Mouse (Mus musculus) layer of hippocampus, adult 2 months (tissue): ENCODE results near the gene Ecm2. TPM values are rescaled to one million over a fixed set of nuclear protein-coding genes. Genes with fewer than 3 reads are reported as not detected.
A peak's percentile ranks its signal among the peaks of the same experiment; 100 is the strongest.

Experiments used
- DNase-seq, 2 experiments: peaks; one replicate each; pipeline ENCODE4 v3.0.0; 2022; ENCODE audit warnings: low spot score in 2 of 2
- H3K27ac ChIP-seq: fragments of 200-600 bp; 2 replicates; pipeline ENCODE4 v1.8.1; 2022
- H3K4me3 ChIP-seq: fragments of 200-600 bp; 2 replicates; pipeline ENCODE4 v1.8.1; 2022; ENCODE audit warnings: mild to moderate bottlenecking
- CTCF ChIP-seq: fragments of 200-600 bp; conservative IDR thresholded peaks from 2 replicates; pipeline ENCODE4 v1.8.1; 2022; ENCODE audit warnings: antibody characterized with exemption, mild to moderate bottlenecking, moderate library complexity
- total RNA-seq, 2 experiments: library from RNA; stranded (reverse); gene quantifications; 2 replicates each; pipeline ENCODE4 v1.2.3; 2021

Gene Ecm2
- total RNA-seq, 2 experiments from 2014 or later: 6.5 to 8.1 TPM

GRCm38 (mm10) chr13:49472676-49473005 lies 32.0 kb upstream of the Ecm2 start:
- H3K27ac ChIP-seq: no peak overlapping the region
- no peak overlapping the region for H3K4me3 ChIP-seq
- DNase-seq: no peak
- TF ChIP-seq CTCF: no peak

- no peak for DNase-seq
- TF ChIP-seq CTCF: no peak
- Histone ChIP-seq H3K4me3 (no peak overlapping the region), H3K27ac (peak overlapping the region; percentile 8)
These were observed 26.7 kb upstream of the Ecm2 start for GRCm38 (mm10) chr13:49477887-49478286.

- no peak for DNase-seq
- TF ChIP-seq CTCF: no peak
- Histone ChIP-seq H3K27ac (peak overlapping the region; percentile 89), H3K4me3 (no peak overlapping the region)
These were observed 25.7 kb upstream of the Ecm2 start for GRCm38 (mm10) chr13:49478851-49479374.

GRCm38 (mm10) chr13:49479399-49479798 lies 25.2 kb upstream of the Ecm2 start:
- Histone ChIP-seq H3K4me3 (no peak overlapping the region), H3K27ac (peak overlapping the region; percentile 89)
- no peak for DNase-seq
- no peak for TF ChIP-seq CTCF

- peak in 1 of 2 experiments; percentile 34 for DNase-seq
These were observed 24.6 kb upstream of the Ecm2 start for GRCm38 (mm10) chr13:49480057-49480456.

GRCm38 (mm10) chr13:49480551-49480950 lies 24.1 kb upstream of the Ecm2 start:
- H3K27ac ChIP-seq: peak overlapping the region; percentile 89
- peak in 1 of 2 experiments; percentile 29 for DNase-seq
- H3K4me3 ChIP-seq: no peak overlapping the region
- no peak for TF ChIP-seq CTCF

More at GRCm38 (mm10) chr13:49480057-49480456, 24.6 kb upstream of the Ecm2 start:
- TF ChIP-seq CTCF: no peak
- Histone ChIP-seq H3K27ac (peak overlapping the region; percentile 89), H3K4me3 (no peak overlapping the region)

- TF ChIP-seq CTCF: no peak
- no peak overlapping the region for H3K4me3 ChIP-seq
- peak overlapping the region; percentile 85 for H3K27ac ChIP-seq
- peak; percentile 40 to 44 for DNase-seq
These were observed 19.2 kb upstream of the Ecm2 start for GRCm38 (mm10) chr13:49485388-49485787.

GRCm38 (mm10) chr13:49492376-49493368 lies 11.9 kb upstream of the Ecm2 start, which contains the start of gene Tes3-ps:
Gene Tes3-ps, plus strand, starts transcription at chr13:49493318.
- no peak for TF ChIP-seq CTCF
- Histone ChIP-seq H3K27ac (no peak within 1 kb of the TSS), H3K4me3 (no peak within 1 kb of the TSS)
- DNase-seq: no peak

GRCm38 (mm10) chr13:49505776-49506175 lies 1.2 kb downstream of the Ecm2 start:
- H3K27ac ChIP-seq: peak overlapping the region; percentile 91
- DNase-seq: no peak
- H3K4me3 ChIP-seq: peak overlapping the region; percentile 48
- TF ChIP-seq CTCF: no peak

- TF ChIP-seq CTCF: no peak
- peak overlapping the region; percentile 91 for H3K27ac ChIP-seq
- H3K4me3 ChIP-seq: no peak overlapping the region
- DNase-seq: no peak
These were observed 2.6 kb downstream of the Ecm2 start for GRCm38 (mm10) chr13:49507176-49507575.

GRCm38 (mm10) chr13:49518761-49519160 lies 14.2 kb downstream of the Ecm2 start:
- TF ChIP-seq CTCF: no peak

GRCm38 (mm10) chr13:49526235-49526634 lies 21.6 kb downstream of the Ecm2 start:
- Histone ChIP-seq H3K27ac (0 out of 2 replicates have a peak overlapping the region, but pooled peaks have one; percentile 0), H3K4me3 (no peak overlapping the region)
- no peak for DNase-seq
- no peak for TF ChIP-seq CTCF

More at GRCm38 (mm10) chr13:49518761-49519160, 14.2 kb downstream of the Ecm2 start:
- H3K27ac ChIP-seq: no peak overlapping the region
- DNase-seq: no peak
- no peak overlapping the region for H3K4me3 ChIP-seq

GRCm38 (mm10) chr13:49530636-49531035 lies 26.0 kb downstream of the Ecm2 start:
- Histone ChIP-seq H3K27ac (no peak overlapping the region), H3K4me3 (no peak overlapping the region)
- DNase-seq: no peak
- TF ChIP-seq CTCF: peak; percentile 43

- no peak for DNase-seq
- H3K27ac ChIP-seq: no peak overlapping the region
- no peak for TF ChIP-seq CTCF
- no peak overlapping the region for H3K4me3 ChIP-seq
These were observed 32.3 kb downstream of the Ecm2 start for GRCm38 (mm10) chr13:49536946-49537345.
